Mouse (Mus musculus): Measurements from ENCODE around the gene Strn3.

GRCm38 (mm10) chr12:51612361-51612760 is 79.3 kb downstream of the Strn3 start:
- TF ChIP-seq CTCF (IDR thresholded peaks at IDR 0.05; ENCODE audit: borderline replicate concordance, control insufficient read depth, extremely low read depth, insufficient read depth, low read length, poor library complexity): no peak
- no peak for TF ChIP-seq POLR2A (IDR thresholded peaks at IDR 0.05; ENCODE audit: control insufficient read depth, extremely low read depth, insufficient read depth, low read length, poor library complexity)

Data from thymus, adult 2 months (tissue).